Mouse (Mus musculus): ENCODE results near the gene Triobp. TPM values are rescaled to one million over a fixed set of nuclear protein-coding genes. Genes with fewer than 3 reads are reported as not detected.

The Triobp gene
- polyA plus RNA-seq, 2 experiments from 2014 or later: 18.6 to 30.9 TPM

DNA sequence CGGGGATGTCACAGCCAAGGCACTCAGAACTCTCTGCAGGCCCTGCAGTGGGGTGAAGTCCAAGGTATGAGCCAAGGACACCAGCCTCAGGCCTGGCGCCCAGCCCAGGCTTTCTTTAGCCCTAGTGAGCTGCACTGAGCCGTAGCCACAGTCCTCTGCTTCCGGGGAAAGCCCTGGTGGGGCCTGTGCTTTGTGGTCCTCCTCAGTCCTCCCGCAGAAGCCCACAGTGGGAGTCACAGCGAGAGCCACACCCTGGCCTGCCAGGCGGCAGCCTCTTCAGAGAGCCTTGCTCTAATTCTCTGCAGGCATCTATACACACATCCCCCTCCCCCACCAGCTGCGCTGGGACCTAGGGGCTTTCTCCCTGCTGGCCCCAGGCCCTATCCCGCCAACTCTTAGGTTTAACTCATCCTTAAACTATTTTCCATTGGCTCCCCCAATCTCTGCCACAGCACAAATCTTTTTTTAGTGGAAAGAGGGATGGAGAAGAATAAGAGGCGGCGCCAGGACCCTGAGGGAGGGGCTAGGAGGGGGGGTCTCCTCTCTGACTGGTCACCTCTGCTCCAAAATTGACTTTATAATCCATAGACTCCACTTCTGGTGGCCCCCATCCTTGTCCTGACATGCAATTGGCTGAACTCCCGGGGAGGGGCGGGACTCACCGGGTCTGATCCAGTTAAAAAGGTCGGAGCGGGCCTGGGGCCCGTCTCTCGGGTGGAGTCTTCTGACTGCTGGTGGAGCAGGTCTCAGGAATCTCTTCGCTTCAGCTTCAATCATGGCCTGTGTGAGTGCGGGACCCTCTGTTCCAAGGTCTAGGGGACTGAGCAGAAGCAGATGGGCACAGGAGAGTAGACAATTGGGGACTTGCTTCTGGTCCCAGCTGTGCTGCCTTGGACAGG, 21.3 kb upstream of the Triobp start, which contains the start of gene Lgals1:
Gene Lgals1, plus strand, starts transcription at position 705 of the 899 bp plus-strand sequence.
- ATAC-seq: peak; percentile 47

DNA sequence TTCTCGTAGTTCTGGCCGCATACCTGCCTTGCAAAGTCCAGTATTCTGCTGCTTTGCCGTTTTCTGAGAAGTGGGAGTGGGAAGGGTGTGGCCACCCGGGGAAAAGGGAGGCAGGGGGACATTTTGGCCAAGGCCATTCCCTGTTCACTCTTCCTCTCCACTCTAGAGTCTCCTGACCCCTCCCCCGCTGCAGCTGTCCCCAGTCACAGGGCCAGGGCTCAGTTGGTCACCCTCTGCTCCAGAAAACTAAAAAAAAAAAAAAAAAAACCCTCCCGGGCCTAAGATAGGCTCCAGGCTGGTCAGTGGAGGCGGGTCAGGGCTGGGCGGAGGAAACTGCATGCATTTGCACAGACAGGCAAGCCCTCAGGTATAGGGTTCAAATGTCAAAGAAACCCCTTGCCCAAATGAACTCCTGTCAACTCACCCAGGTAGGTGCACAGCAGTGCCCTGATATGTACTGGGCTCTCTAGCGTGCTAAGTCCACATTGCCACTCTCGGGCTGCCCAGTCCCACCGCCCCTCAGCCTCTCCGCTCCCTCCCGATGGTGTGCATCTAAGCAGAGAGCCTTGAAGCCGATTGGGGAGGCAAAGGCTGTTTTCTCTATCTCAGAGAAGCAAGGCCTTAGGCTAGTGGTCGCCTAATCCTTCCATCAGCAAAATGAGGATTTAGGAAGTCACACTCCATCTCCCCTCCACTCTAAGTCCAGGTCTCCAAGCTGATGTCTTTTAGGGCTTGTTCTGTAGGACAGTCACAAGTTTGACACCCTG, 20.3 kb upstream of the Triobp start:
- no peak for ATAC-seq

DNA sequence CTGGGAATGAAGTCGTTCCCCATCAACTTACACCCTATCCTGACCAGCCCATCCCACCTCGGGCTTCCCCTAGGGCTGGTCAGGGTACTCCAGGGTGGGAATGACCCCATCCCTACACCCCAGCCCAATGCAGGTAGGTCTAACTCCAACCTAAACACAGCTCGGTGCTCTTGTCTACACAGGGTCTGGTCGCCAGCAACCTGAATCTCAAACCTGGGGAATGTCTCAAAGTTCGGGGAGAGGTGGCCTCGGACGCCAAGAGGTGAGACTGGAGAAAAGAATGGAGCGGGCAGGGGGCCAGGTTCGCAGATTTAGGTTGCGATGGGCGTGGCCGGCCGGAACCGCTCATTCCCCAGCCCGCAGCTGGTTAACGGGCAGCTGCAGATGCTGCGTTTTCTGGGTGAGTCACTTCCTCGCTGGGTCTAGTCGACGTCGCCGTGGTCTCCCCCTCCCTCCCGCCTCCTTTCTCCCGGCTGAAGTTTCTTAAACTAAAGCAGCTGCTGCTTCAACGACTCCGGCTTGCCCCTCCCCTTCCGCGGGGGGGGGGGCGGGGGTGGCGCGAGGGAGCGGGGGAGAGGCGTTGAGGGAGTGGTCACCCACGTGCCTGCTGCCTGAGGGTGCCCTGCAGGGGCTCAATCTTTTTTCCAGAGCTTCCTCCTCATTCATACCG, 19.6 kb upstream of the Triobp start:
- ATAC-seq: peak; percentile 71

DNA sequence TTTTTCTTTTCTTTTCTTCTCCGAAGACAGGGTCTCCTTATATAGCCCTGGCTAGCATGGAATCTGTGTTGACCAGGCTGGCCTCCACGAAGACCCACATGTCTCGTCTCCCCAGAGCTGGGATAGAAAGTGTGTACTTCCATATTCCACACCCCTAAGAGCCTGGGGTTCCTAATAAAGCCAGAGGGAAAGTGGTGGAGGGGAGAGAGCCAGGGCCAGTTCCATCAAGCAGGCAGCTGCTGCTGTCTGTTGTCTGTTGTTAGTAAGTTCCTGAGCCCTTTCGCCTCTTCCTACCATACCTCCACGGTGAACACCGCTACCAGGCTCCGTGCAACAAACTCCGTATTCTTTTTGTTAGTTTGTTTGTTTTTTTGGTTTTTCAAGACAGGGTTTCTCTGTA, 19.0 kb upstream of the Triobp start:
- ATAC-seq: no peak

DNA sequence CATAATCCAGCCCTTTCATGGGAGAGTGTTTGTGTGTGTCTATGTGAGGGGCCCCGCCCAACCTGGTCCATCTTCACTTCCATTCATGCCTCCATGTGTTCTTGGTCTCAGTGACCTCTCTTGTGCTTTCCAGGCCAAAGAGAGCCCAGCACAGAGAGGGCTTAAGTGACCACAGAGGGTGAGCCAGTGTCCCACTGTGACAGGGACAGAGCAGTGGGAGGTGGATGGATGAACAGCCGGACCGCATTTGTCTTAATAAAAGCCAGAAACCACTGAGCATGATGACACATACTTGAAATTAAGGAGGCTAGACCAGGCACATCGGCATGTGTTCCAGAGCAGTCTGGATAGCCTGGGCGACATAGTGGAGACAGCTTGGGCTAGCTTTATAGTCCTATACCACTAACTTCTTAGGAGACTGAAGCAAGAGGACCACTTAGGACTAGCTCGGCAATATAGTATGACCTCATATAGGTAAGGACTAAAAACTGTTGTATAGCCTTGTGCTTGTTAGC, 17.3 kb upstream of the Triobp start:
- ATAC-seq: no peak

DNA sequence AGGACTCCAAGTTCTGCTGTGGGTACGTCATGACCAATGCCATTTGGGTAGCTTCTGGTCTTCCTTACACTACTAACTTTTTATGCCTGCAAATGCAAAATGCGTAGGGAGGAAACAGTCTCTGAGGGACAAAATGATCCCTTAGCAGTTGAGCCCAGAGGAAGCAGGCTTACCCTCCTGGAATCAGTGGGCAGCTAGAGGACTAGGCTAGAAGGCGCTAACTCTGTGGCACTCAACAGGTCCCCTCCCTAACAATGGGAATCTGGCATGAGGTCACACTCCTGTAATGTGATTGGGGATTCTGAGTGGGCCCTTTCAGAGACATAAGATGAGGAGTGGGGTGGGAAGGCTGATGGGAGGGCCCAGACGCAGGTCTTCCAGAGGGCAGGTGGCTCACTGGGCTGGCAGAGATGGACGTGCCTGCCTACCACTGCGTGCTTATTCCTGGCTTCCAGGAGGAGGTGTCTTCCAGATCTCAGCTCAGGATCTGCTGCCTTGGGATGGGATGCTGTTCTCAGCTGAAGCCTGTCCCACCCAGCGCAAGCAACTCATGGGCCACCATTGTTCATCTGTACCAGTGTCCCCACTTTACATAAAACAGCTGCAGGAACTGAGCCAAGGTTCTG, 16.6 kb upstream of the Triobp start:
- no peak for ATAC-seq

DNA sequence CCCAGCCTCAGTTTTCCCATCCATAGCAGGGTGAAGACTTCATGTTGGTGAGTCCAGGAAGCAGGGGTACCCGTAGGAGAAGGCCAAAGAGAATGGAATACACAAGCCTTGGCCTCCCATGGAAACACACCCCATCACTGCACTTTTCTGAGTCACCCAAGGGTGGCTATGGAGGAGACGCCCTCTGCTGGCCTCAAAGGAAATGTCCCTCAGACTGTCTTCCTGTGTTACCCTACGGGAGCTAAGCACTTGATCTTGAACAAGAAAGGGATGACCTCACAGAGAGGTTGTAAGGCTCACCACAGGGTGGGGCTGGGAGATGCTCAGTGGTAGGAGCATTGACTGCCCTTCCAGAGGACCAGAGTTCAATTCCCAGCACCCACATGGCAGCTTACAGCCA, 15.9 kb upstream of the Triobp start:
- ATAC-seq: peak; percentile 59

DNA sequence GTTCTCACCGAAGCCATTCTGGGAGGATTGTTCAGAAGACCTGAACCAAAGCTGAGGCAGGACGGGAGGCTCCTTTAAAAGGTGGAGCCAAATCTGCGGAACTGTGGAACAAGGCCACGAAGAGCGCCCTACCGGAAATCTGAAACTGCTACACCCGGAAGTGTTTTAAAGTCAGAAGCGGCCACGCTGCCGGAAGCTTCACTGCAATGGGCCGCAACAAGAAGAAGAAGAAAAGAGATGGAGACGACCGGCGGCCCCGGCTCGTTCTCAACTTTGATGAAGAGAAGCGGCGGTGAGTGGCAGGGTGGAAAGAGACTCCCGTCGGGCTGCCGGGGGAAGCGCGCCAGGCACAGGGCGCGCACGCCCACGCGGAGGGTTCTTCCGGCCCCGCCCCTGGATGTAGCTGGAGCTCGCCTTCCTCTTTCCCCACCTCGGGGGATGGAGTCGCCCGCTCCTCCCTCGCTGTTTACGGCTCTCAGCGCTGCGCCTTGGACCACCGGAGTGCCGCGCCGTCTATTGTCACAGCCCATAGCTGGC, 12.7 kb upstream of the Triobp start, which contains the start of gene Nol12:
Gene Nol12, plus strand, starts transcription at position 150 of the 537 bp plus-strand sequence.
- peak; percentile 85 for ATAC-seq

DNA sequence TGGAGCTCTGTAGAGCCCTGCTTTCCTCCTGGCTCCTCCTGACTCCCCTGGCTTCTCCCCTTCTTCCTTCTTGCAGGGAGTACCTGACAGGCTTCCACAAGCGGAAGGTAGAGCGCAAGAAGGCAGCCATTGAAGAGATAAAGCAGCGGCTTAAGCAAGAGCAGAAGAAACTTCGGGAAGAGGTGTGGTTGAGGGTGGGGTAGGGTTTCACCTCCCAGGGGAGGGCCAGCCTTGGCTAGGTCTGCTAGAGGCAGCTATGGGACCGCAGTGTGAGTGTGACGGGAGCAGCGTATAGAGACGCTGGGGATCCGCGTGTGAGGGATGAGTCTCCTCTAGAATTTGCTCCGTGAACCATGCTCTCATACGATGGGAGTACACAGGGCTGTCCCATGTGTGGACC, 11.1 kb upstream of the Triobp start:
- ATAC-seq: no peak

DNA sequence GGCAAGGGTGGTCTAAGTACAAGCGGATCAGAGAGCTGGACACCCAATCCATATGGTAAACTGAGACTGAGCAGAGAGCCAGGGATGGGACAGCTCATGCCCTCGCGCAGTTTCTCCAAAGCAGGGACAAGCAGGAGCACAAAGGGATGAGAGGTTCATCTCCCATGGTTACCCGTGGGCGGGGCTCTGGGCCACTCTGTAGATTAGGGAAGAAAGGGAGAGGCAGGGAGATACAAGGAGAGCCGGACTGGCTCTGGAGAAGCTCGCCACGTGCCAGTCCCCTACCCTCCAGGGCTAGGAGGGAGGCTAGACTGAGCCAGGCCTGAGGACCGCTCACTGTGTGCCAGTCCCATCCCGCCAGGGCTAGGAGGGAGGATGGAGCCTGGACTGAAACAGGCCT, 10.2 kb upstream of the Triobp start:
- no peak for ATAC-seq

DNA sequence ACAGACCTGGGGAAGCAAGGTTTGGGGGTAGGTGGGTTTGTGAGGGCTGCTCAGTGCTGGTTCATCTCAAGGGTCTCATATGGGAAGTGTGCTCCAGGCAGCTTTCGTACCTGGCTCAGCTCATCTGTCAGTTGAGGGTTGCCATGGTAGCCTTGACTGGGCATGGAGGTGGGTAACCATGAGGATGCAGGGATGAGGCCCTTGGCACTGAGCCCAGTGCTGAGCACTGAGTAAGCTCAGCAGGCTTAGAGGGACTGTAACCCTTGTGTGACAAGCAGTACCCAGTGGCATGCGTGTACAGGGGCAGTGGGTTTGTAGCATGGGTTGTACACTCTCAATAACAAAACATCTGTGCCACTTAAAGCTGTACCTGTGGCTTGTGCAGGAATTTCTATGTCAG, 9.6 kb upstream of the Triobp start:
- ATAC-seq: no peak

DNA sequence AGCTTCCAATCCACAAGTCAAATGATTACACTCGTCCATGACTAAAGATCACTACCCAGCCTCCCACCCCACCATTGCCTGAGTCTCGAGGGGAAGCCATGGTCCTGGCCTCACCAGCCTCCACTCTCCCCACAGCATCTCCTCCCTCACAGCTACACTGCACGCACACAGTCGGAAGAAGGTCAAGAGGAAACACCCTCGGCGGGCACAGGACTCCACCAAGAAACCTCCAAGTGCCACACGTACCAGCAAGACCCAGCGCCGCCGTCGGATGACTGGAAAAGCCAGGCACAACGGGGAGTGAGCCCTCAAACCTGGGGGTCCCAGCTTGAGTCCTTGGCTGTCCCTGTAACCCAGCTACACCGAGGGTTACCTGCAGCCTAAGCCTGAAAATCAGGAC, 7.2 kb upstream of the Triobp start:
- no peak for ATAC-seq

DNA sequence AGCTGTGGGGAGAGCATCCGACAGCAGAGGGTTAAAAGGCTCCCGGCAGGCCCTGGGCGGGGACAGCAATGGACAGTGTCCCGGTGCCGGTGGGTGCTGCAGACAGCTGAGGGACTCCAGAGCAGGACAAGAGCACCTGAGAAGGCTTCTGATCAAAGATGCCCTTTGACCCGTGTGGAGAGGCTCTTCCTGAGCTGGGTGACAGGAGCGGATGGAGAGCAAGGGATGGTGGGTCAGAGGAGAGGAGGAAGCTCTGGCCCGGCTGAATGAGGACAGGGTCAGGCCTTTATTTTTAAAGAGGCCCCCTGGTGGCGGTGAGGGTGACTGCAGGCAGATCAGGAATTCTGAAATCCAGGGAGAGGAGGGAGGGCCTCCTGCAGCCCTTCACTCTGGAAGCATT, 4.9 kb upstream of the Triobp start:
- ATAC-seq: no peak

DNA sequence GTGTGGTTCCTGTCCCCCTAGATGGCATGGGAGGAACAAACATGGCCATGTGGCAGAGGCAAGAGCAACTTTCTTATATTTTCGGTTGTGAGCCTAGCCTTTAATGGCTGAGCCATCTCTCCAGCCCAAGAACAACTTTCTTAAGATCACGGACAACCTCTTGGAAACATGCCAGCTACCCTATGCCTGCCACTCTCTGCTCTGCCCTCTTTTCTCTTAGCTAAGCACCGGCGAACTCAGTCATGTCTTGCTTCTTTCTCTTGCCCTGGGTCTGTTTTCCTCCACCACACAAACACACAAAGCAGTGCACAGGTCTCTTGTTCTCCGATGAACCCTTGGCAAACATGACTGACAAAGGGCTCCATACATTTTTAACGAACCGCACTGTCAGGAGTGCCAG, 1.3 kb upstream of the Triobp start:
- ATAC-seq: no peak

DNA sequence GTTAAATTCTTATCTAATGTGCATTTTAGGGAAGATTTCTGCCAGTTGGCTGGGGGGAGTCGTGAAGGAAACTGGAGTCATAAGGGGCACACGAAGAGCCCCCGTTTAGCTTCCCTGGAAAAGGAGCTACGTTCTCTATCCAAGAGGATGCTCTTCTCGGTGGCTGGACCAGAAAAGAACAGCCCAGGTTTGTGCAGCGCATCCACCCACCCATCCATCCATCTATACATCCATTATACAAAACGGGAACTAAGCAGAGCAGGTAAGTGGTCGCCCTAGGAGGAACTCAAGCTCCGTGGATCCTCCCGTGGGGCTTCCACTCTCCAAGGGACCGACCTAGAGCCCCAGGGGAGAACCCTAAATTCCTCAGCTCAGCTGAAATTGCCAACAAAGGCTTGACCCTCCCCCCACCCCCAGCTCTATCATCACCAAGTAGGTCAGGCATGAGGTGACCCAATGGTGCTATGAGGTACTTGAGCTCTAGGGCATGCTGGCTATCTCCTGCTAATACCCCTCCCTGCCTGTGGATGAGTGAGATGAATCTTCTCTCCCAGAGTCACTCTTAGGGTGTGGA, 715 bp downstream of the Triobp start:
- no peak for ATAC-seq

DNA sequence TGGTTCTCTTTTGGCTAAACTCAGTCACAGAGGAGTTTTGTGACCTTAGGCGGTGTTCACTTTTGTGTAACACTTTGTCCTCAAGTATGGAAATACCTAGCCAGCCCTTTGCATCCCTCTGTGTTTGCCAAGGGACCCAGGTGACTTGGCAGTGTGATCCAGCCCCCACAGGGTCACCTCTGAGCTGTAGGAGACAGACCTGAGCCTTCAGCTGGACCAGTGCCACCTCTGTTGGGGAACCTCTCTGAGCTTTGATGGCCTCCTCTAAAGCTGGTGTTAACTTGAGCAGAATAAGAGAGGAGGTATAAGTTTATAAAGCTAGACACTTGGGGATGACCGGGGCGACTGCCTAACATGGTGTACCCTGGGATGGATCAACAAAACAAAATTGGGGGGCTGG, 1.4 kb downstream of the Triobp start:
- no peak for ATAC-seq

DNA sequence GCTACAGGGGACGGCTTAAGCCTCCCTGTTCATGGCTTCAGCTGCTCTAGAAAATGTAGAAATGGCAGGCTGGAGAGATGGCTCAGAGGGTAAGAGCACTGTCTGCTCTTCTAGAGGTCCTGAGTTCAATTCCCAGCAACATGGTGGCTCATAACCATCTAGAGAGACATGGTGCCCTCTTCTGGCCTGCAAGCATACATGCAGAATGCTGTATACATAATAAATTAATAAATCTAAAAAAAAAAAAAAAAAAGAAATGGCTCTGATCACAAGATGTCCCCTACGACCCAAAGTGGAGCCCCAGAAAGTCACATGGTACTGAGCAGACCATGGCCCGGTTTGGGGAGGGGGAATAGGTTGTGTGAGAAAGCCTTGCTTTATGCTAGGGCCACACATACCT, 8.1 kb downstream of the Triobp start:
- no peak for ATAC-seq

DNA sequence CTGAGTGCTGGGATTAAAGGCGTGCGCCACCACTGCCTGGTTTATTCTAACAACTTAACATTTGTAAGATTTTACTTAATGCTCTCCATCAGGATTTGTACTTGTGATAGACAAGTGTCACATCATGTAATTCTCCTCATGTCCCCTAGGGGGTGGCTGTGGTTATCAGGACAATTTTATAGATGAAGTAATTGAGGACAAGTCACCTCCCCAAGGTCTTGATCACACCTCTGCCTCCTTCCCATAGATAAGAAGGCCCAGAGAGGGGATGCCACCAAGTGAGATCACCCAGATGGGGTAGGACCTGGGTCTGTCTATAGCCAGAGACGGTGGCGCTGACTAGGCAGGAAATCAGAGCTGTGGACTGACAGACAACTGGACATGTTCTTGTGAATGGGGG, 8.8 kb downstream of the Triobp start:
- ATAC-seq: no peak

DNA sequence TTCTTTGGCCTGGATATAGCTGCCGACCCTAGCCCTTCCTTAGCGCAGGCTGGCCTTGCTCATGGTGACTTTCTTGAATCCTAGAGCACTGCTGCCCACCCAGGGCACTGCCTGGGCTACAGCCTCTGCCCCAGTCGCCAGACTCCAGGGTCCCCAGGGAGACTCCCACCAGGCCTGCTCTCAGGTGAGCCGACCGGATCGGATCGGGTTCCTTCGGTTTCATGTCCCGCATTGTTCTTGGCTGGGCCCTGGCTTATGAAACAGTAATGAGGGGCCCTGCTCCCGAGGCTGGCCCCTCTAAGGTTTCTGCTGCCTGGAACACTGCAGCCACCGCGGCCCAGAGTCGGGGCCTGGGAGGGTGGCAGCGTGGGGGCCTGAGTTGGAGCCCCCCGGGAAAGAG, 9.5 kb downstream of the Triobp start:
- ATAC-seq: no peak

DNA sequence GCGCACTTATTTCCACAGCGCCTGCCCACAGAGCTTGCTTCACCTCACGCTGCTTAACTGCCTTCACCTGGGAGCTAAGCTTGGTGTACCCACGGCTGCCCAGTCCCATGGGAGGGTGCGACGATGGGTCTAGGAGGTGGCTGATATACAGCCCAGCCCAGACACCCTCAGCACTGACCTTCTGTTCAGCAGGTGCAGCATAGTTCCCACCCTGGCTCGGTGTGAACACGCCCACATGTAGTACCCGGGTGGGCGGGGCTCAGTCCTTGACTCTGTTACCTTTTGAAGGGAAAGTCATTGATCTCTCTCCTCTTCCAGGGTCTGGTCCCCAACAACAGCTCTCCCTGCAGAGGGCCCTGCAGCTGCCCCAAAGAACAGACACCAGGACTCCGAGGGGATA, 12.0 kb downstream of the Triobp start:
- ATAC-seq: no peak

DNA sequence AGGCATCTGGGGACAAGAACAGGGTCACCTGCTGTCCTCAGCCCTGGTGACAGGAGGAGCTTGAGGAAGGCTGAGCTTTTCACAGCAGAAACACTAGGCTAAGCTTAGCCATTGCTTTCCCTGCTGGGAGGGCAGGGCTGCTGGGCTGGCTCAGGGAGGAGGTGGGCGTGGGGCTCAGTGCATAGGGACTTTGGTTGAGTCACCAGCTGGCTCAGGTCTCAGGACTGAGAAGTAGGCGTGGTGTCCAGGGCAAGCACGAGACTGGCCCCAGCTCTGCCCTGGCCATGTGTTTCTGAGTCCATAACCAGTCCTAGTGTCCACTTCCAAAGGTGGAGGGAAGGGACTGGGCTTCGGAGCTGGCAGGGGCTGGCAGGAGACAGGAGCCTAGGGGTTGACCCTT, 12.6 kb downstream of the Triobp start:
- no peak for ATAC-seq

DNA sequence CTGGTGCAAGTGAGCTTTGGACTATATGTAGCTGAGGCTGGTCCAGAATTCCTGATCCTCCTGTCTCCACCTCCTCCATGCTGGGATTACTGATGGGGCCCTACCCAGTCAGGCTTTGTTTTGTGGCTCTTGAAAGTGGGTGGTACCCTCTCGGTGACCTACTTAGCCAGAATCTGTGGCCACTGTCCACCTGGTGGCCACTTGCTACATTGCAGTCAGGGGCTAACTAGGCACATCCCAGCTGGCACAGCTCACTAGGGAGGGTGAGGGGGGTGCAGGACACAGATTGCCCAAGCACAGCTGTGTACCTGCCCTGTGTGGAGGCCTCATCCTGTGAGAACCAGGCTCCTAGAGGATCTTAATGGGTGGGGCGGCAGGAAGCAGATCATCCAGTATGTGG, 15.4 kb downstream of the Triobp start:
- no peak for ATAC-seq
